Mouse (Mus musculus) hindbrain, embryonic 10.5 days (tissue): ENCODE measurements at regions not wholly inside any gene's neighbourhood (a gene's known extent, or its start where the extent isn't known, plus 50 kb on each side); places are given as distances from the start of the nearest gene placed in this dataset.

ENCODE experiments used
- DNase-seq: peaks from one replicate; pipeline ENCODE4 v3.0.0-alpha.2; 2017; ENCODE audit warnings: low spot score
- H3K27ac ChIP-seq: fragments of 300-500 bp; sonication (generic); 2 replicates; pipeline ENCODE4 v1.5.1; 2016; ENCODE audit warnings: mild to moderate bottlenecking, moderate library complexity
- H3K27me3 ChIP-seq: fragments of 300-500 bp; sonication (generic); 2 replicates; pipeline ENCODE4 v1.6.1; 2016; ENCODE audit warnings: mild to moderate bottlenecking; ENCODE audit not compliant: poor library complexity, insufficient read depth, severe bottlenecking
- H3K36me3 ChIP-seq: fragments of 300-500 bp; sonication (generic); 2 replicates; pipeline ENCODE4 v1.6.1; 2016; ENCODE audit warnings: mild to moderate bottlenecking, moderate library complexity
- H3K4me1 ChIP-seq: fragments of 300-500 bp; sonication (generic); replicated peaks from 2 replicates; pipeline ENCODE4 v1.6.1; 2016; ENCODE audit warnings: mild to moderate bottlenecking
- H3K4me3 ChIP-seq: fragments of 300-500 bp; sonication (generic); 2 replicates; pipeline ENCODE4 v1.5.1; 2016; ENCODE audit warnings: mild to moderate bottlenecking, moderate library complexity
- H3K9me3 ChIP-seq: fragments of 300-500 bp; sonication (generic); 2 replicates; pipeline ENCODE4 v1.6.1; 2016; ENCODE audit warnings: mild to moderate bottlenecking, moderate library complexity
- WGBS: fragments of 180-500 bp; shearing (Covaris S2); methylation state at CpG from one replicate; pipeline ENCODE4 v1.1.7; 2016; 5-methylcytosine and 5-hydroxymethylcytosine counted together

GRCm38 (mm10) chr14:58480454-58480853 lies 410.1 kb downstream of the Fgf9 start:
- Histone ChIP-seq H3K27ac (no peak overlapping the region), H3K4me3 (no peak overlapping the region), H3K9me3 (no peaks in the 10 kb centered on the region), H3K4me1 (no peaks in the 10 kb centered on the region), H3K36me3 (no peaks in the 10 kb centered on the region), H3K27me3 (no peaks in the 10 kb centered on the region)
- DNase-seq: no peak
- 95% methylated on average over 2 of the region's 2 CpGs for WGBS

GRCm38 (mm10) chr14:58470678-58471077 lies 400.3 kb downstream of the Fgf9 start:
- Histone ChIP-seq H3K4me1 (peaks cover 4% of the 10 kb centered on the region; the same call in 1 of the 2 replicates), H3K9me3 (no peaks in the 10 kb centered on the region), H3K36me3 (no peaks in the 10 kb centered on the region), H3K27me3 (no peaks in the 10 kb centered on the region), H3K4me3 (no peak overlapping the region), H3K27ac (no peak overlapping the region)
- 42% methylated on average over 3 of the region's 3 CpGs for WGBS
- DNase-seq: no peak

GRCm38 (mm10) chr14:58468451-58468850 lies 398.1 kb downstream of the Fgf9 start:
- peaks cover 4% of the 10 kb centered on the region; the same call in 1 of the 2 replicates for H3K4me1 ChIP-seq
- H3K9me3 ChIP-seq: no peaks in the 10 kb centered on the region
- H3K4me3 ChIP-seq: no peak overlapping the region
- no peak overlapping the region for H3K27ac ChIP-seq
- 88% methylated on average over 7 of the region's 7 CpGs for WGBS
- H3K36me3 ChIP-seq: no peaks in the 10 kb centered on the region
- DNase-seq: no peak
- H3K27me3 ChIP-seq: no peaks in the 10 kb centered on the region

DNA sequence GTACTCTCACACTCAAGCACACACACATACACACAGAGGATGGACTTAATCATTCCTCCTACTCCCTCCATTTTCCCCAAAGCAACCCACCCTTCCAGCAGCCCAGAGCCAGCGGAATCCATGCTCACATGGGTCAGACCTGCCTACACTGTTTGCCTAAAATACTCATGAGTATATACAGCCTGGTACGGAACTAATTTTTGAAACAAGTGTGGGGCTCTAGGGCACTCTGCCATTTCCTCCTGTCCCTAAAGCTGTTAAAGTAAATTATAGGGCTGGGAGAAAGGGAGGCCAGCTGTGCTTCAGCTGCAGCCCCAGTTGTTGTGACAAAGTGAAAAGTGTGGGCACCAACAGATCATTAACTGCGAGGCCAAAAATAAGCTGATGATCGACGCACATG lies 397.5 kb downstream of the Fgf9 start:
- DNase-seq: no peak
- H3K36me3 ChIP-seq: no peaks in the 10 kb centered on the region
- H3K9me3 ChIP-seq: no peaks in the 10 kb centered on the region
- 89% methylated on average over 5 of the region's 5 CpGs for WGBS
- no peak overlapping the region for H3K27ac ChIP-seq
- H3K4me3 ChIP-seq: no peak overlapping the region
- H3K4me1 ChIP-seq: peaks cover 4% of the 10 kb centered on the region; the same call in 1 of the 2 replicates
- no peaks in the 10 kb centered on the region for H3K27me3 ChIP-seq

GRCm38 (mm10) chr14:58446776-58447354 lies 376.5 kb downstream of the Fgf9 start:
- Histone ChIP-seq H3K36me3 (no peaks in the 10 kb centered on the region), H3K4me3 (no peak overlapping the region), H3K27ac (no peak overlapping the region), H3K27me3 (no peaks in the 10 kb centered on the region), H3K4me1 (no peaks in the 10 kb centered on the region), H3K9me3 (no peaks in the 10 kb centered on the region)
- DNase-seq: no peak
- 90% methylated on average over 5 of the region's 5 CpGs for WGBS

DNA sequence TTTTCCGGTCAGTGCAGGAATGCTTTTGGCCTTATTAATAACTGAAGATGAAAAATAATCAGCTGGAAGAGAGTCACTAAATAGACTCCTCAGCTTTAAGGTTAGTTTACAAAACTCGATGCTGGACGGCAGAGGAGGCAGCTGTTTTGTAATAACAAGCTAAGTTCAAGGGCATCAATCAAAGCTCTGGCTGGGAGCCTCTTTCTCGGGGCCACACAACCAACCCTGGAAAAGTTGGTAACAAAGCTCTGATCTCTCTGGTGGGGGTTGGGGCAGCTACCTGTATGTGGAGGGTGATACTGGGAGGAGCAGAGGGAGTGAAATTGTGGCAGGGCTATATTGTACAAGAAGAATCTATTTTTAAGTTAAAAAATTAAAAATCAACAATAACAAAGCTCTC lies 374.1 kb downstream of the Fgf9 start:
- Histone ChIP-seq H3K27ac (no peak overlapping the region), H3K4me1 (no peaks in the 10 kb centered on the region), H3K36me3 (no peaks in the 10 kb centered on the region), H3K27me3 (no peaks in the 10 kb centered on the region), H3K9me3 (no peaks in the 10 kb centered on the region), H3K4me3 (no peak overlapping the region)
- no peak for DNase-seq
- 77% methylated on average over 4 of the region's 4 CpGs for WGBS

GRCm38 (mm10) chr14:58442501-58442900 lies 372.2 kb downstream of the Fgf9 start:
- no peaks in the 10 kb centered on the region for H3K36me3 ChIP-seq
- H3K4me1 ChIP-seq: no peaks in the 10 kb centered on the region
- H3K27ac ChIP-seq: no peak overlapping the region
- no peak for DNase-seq
- no peaks in the 10 kb centered on the region for H3K27me3 ChIP-seq
- H3K9me3 ChIP-seq: no peaks in the 10 kb centered on the region
- WGBS: 93% methylated on average over 3 of the region's 3 CpGs
- no peak overlapping the region for H3K4me3 ChIP-seq

DNA sequence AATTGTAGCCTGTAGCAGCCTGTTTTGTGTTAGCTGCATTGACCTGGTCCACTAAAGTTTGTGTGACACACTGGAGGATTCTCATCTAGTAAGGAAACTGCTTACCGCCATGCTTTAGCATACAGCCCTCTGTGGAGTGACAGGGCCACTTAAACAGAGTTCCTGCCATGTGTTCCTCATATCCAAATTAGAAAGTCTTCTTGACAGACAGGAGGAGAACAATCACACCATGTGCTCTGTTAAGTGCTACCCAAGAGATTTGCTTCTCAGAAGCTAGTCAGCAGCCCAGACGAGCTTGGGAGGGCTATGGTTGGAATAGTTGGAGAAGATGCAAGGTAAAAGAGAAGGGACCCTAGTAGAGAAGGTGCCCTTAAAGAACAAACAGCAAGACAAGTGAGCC lies 369.6 kb downstream of the Fgf9 start:
- Histone ChIP-seq H3K27ac (no peak overlapping the region), H3K36me3 (no peaks in the 10 kb centered on the region), H3K4me1 (no peaks in the 10 kb centered on the region), H3K4me3 (no peak overlapping the region), H3K9me3 (no peaks in the 10 kb centered on the region), H3K27me3 (no peaks in the 10 kb centered on the region)
- 86% methylated on average over 2 of the region's 2 CpGs for WGBS
- DNase-seq: no peak

DNA sequence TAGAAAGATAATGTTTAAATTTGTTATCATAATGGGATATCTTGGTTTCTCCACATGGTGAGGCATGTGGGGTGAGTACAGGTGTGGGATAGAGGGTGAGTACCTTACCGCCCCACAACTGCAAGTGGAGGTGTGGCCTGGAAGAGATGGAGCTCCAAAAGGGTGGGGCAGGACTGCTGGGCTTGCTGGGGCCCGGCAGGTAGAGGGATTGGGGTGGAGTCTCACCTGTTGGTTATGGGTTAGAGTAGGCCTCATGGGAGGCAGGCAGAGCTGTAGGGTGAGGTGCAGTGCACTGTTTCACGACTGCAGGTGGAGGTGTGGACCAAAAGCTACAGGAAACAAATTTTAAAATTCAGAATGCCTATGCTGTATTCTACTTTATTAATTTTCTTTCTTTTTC lies 365.7 kb downstream of the Fgf9 start:
- Histone ChIP-seq H3K4me1 (no peaks in the 10 kb centered on the region), H3K27me3 (no peaks in the 10 kb centered on the region), H3K9me3 (no peaks in the 10 kb centered on the region), H3K27ac (no peak overlapping the region), H3K36me3 (no peaks in the 10 kb centered on the region), H3K4me3 (no peak overlapping the region)
- DNase-seq: no peak
- WGBS: 79% methylated on average over 3 of the region's 3 CpGs

DNA sequence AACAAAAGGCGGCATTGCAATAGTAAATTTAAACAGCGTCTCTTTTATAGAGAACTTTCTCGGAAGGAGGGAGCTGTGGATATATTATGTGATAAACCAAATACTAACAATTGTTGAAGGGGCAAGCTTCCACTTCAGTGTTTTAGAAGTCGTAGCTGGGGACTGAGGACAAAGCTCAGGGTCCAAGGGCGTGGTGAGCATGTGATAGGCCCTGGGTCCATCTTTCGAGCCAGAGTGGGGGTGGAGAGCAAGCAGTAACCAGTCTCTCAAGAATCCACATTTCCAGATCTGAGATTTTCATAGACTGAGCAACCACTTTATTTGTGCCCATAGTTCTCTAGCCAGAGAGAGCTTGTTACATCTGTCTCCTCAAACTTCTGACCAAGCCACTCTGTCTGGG lies 356.1 kb downstream of the Fgf9 start:
- Histone ChIP-seq H3K27ac (no peak overlapping the region), H3K9me3 (no peaks in the 10 kb centered on the region), H3K4me1 (no peaks in the 10 kb centered on the region), H3K27me3 (no peaks in the 10 kb centered on the region), H3K36me3 (no peaks in the 10 kb centered on the region), H3K4me3 (no peak overlapping the region)
- 78% methylated on average over 6 of the region's 6 CpGs for WGBS
- no peak for DNase-seq

- no peak for DNase-seq
- Histone ChIP-seq H3K9me3 (no peaks in the 10 kb centered on the region), H3K4me3 (no peak overlapping the region), H3K27ac (no peak overlapping the region), H3K4me1 (peaks cover 5% of the 10 kb centered on the region; the same call in 1 of the 2 replicates), H3K27me3 (no peaks in the 10 kb centered on the region), H3K36me3 (no peaks in the 10 kb centered on the region)
- 78% methylated on average over 5 of the region's 5 CpGs for WGBS
Measured at GRCm38 (mm10) chr14:58421904-58422303, 351.6 kb downstream of the Fgf9 start.

GRCm38 (mm10) chr14:58417545-58417944 lies 347.2 kb downstream of the Fgf9 start:
- Histone ChIP-seq H3K36me3 (no peaks in the 10 kb centered on the region), H3K27ac (no peak overlapping the region), H3K9me3 (no peaks in the 10 kb centered on the region), H3K4me1 (peaks cover 5% of the 10 kb centered on the region; the same call in 1 of the 2 replicates), H3K27me3 (no peaks in the 10 kb centered on the region), H3K4me3 (no peak overlapping the region)
- 26% methylated on average over 1 of the region's 1 CpGs for WGBS
- DNase-seq: no peak

- Histone ChIP-seq H3K4me1 (no peaks in the 10 kb centered on the region), H3K27me3 (no peaks in the 10 kb centered on the region), H3K4me3 (no peak overlapping the region), H3K36me3 (no peaks in the 10 kb centered on the region), H3K27ac (no peak overlapping the region), H3K9me3 (no peaks in the 10 kb centered on the region)
- 90% methylated on average over 9 of the region's 9 CpGs for WGBS
- no peak for DNase-seq
Measured at GRCm38 (mm10) chr14:58392055-58392726, 321.8 kb downstream of the Fgf9 start.
